ENCODE assay signal across 15 mouse cellular contexts in genomic region chr5:140055431-140055830, GRCm38 (mm10).
DNase-seq lines count a peak whose midpoint lies in the region; ATAC-seq and TF ChIP-seq lines count a peak whose summit lies in the region.
"Had no signal": no experiment of that assay in that cellular context is flagged by ENCODE, and none has a peak within 500 bp of the region (broad histone marks: within the 10 kb centered on the region; RNA-seq: fewer than 3 reads in every experiment).

No protein-coding gene starts in this region.

- peaks cover 53% of the 10 kb centered on the region for H3K27me3 ChIP-seq in heart, embryonic 10.5 days (ENCODE audit: insufficient read depth, poor library complexity, severe bottlenecking)
- H3K27me3 ChIP-seq in midbrain, embryonic 11.5 days (ENCODE audit: control insufficient read depth, insufficient read depth, low read length), result no peaks in the 10 kb centered on the region
- H3K27me3 ChIP-seq in midbrain, embryonic 15.5 days (replicated peaks), result no peaks in the 10 kb centered on the region
- no peaks in the 10 kb centered on the region for H3K27me3 ChIP-seq in myocyte (ENCODE audit: control insufficient read depth, insufficient read depth, insufficient read length)
- H3K27me3 ChIP-seq: forebrain, embryonic 12.5 days; hindbrain, embryonic 13.5 days; neural tube, embryonic 12.5 days had no signal

- no peak for TF ChIP-seq POLR2A in myocyte (IDR thresholded peaks at IDR 0.05; ENCODE audit: insufficient read length, low read depth)

- H3K4me2 ChIP-seq in midbrain, embryonic 11.5 days, result no peak overlapping the region
- no peak overlapping the region for H3K4me2 ChIP-seq in midbrain, embryonic 15.5 days
- H3K4me2 ChIP-seq in myocyte (ENCODE audit: low read depth), result no peak overlapping the region
- H3K4me2 ChIP-seq: forebrain, embryonic 12.5 days; hindbrain, embryonic 13.5 days; neural tube, embryonic 12.5 days had no signal

- H3K4me3 ChIP-seq in heart, embryonic 10.5 days, result no peak overlapping the region
- no peak overlapping the region for H3K4me3 ChIP-seq in midbrain, embryonic 11.5 days (ENCODE audit: low read depth, low read length)
- no peak overlapping the region for H3K4me3 ChIP-seq in midbrain, embryonic 15.5 days
- H3K4me3 ChIP-seq in myocyte, result no peak overlapping the region
- H3K4me3 ChIP-seq: forebrain, embryonic 12.5 days; hindbrain, embryonic 13.5 days; midbrain, embryonic 10.5 days; neural tube, embryonic 12.5 days had no signal

- H3K4me1 ChIP-seq in heart, embryonic 10.5 days, result peaks cover 9% of the 10 kb centered on the region; the same call in 1 of the 2 replicates
- no peaks in the 10 kb centered on the region for H3K4me1 ChIP-seq in midbrain, embryonic 11.5 days (ENCODE audit: control insufficient read depth, insufficient read depth, low read length)
- no peaks in the 10 kb centered on the region for H3K4me1 ChIP-seq in midbrain, embryonic 15.5 days
- H3K4me1 ChIP-seq: forebrain, embryonic 12.5 days; midbrain, embryonic 10.5 days; neural tube, embryonic 12.5 days had no signal

- no peaks in the 10 kb centered on the region for H3K79me2 ChIP-seq in myocyte (ENCODE audit: control insufficient read depth, insufficient read depth)

- DNase-seq in heart, adult 18-20 months, result peak; percentile 16 to 60
- DNase-seq in heart, embryonic 10.5 days (ENCODE audit: low spot score), result no peak
- DNase-seq in midbrain, embryonic 11.5 days (ENCODE audit: low spot score, missing footprints), result peak; percentile 87
- peak; percentile 42 for DNase-seq in embryo, embryonic 11 days
- no peak for DNase-seq in right cerebral cortex, postnatal 36 days (ENCODE audit: low spot score in 2 of 2)
- DNase-seq in cerebellum, postnatal 4 days (ENCODE audit: low spot score in 2 of 2), result no peak
- DNase-seq: gastrocnemius, postnatal 14 days; kidney, adult 9 months had no signal

- no peak for ATAC-seq in midbrain, embryonic 11.5 days (ENCODE audit: low FRiP score)
- ATAC-seq in midbrain, embryonic 15.5 days (replicated peaks), result no peak

- no peaks in the 10 kb centered on the region for H3K9me3 ChIP-seq in heart, embryonic 10.5 days
- H3K9me3 ChIP-seq in midbrain, embryonic 11.5 days (ENCODE audit: control insufficient read depth, low read length), result no peaks in the 10 kb centered on the region
- H3K9me3 ChIP-seq in midbrain, embryonic 15.5 days, result no peaks in the 10 kb centered on the region
- H3K9me3 ChIP-seq: forebrain, embryonic 12.5 days; hindbrain, embryonic 13.5 days; midbrain, embryonic 10.5 days; neural tube, embryonic 12.5 days had no signal

- no peak overlapping the region for H3ac ChIP-seq in myocyte (ENCODE audit: control insufficient read depth, insufficient read length)

- no peak overlapping the region for H3K9ac ChIP-seq in midbrain, embryonic 11.5 days (ENCODE audit: low read length)
- H3K9ac ChIP-seq in midbrain, embryonic 15.5 days, result no peak overlapping the region
- H3K9ac ChIP-seq: forebrain, embryonic 12.5 days; hindbrain, embryonic 13.5 days; liver, embryonic 14.5 days; neural tube, embryonic 12.5 days had no signal

- no peaks in the 10 kb centered on the region for H3K36me3 ChIP-seq in heart, embryonic 10.5 days
- no peaks in the 10 kb centered on the region for H3K36me3 ChIP-seq in midbrain, embryonic 11.5 days (ENCODE audit: control insufficient read depth, insufficient read depth, low read length)
- H3K36me3 ChIP-seq in midbrain, embryonic 15.5 days (replicated peaks), result no peaks in the 10 kb centered on the region
- peaks cover 5% of the 10 kb centered on the region for H3K36me3 ChIP-seq in myocyte (ENCODE audit: control insufficient read depth, insufficient read depth)
- H3K36me3 ChIP-seq: forebrain, embryonic 12.5 days; hindbrain, embryonic 13.5 days; midbrain, embryonic 10.5 days; neural tube, embryonic 12.5 days had no signal

- H3K27ac ChIP-seq in heart, embryonic 10.5 days, result no peak overlapping the region
- H3K27ac ChIP-seq in midbrain, embryonic 11.5 days (ENCODE audit: low read depth, low read length), result no peak overlapping the region
- H3K27ac ChIP-seq in midbrain, embryonic 15.5 days, result no peak overlapping the region
- H3K27ac ChIP-seq: forebrain, embryonic 12.5 days; hindbrain, embryonic 13.5 days; liver, embryonic 14.5 days; midbrain, embryonic 10.5 days; neural tube, embryonic 12.5 days had no signal

- 75% methylated on average over 3 of the region's 3 CpGs for WGBS in heart, embryonic 10.5 days
- 73% methylated on average over 3 of the region's 3 CpGs for WGBS in midbrain, embryonic 11.5 days
- 82% methylated on average over 3 of the region's 3 CpGs for WGBS in midbrain, embryonic 15.5 days

TF ChIP-seq in myocyte, 11 proteins besides CTCF, POLR2A, EP300 and RAD21:
- TF ChIP-seq SRF (IDR thresholded peaks at IDR 0.05; ENCODE audit: control insufficient read depth, insufficient read length, low read depth) (no peak), CEBPB (IDR thresholded peaks at IDR 0.05; ENCODE audit: insufficient read depth, poor library complexity, severe bottlenecking) (no peak), REST (IDR thresholded peaks at IDR 0.05; ENCODE audit: insufficient read depth, insufficient read length) (peak; percentile 77), USF1 (IDR thresholded peaks at IDR 0.05; ENCODE audit: low read depth) (no peak)

Comparison
In these comparisons a context has a peak if more than half of its experiments do, and no peak if none do; other contexts are left out.
1. DNase-seq: peak in heart, adult 18-20 months (2 of 2), midbrain, embryonic 11.5 days (single experiment) and embryo, embryonic 11 days (single experiment); none in heart, embryonic 10.5 days (single experiment), right cerebral cortex, postnatal 36 days (0 of 2) and cerebellum, postnatal 4 days (0 of 2).